Mouse (Mus musculus) heart, postnatal 25 days (tissue): ENCODE data around the gene Gm17018. TPM values are rescaled to one million over a fixed set of nuclear protein-coding genes. Genes with fewer than 3 reads are reported as not detected.
A peak's percentile ranks its signal among the peaks of the same experiment; 100 is the strongest.

Source experiments
- DNase-seq: peaks from one replicate; pipeline ENCODE4 v3.0.0; 2022; ENCODE audit warnings: low spot score
- intact Hi-C: fragments of 180-260 bp; cut with DNase I; formaldehyde crosslinking; loops from one replicate; pipeline ENCODE4 v1.15.1; 2025
- total RNA-seq, 2 experiments: library from RNA; stranded (reverse); gene quantifications; 2 replicates each; pipeline ENCODE4 v1.2.3; 2021

Gene Gm17018
- total RNA-seq, result 10 to 100 TPM; 19.5 to 21.5 TPM

DNA sequence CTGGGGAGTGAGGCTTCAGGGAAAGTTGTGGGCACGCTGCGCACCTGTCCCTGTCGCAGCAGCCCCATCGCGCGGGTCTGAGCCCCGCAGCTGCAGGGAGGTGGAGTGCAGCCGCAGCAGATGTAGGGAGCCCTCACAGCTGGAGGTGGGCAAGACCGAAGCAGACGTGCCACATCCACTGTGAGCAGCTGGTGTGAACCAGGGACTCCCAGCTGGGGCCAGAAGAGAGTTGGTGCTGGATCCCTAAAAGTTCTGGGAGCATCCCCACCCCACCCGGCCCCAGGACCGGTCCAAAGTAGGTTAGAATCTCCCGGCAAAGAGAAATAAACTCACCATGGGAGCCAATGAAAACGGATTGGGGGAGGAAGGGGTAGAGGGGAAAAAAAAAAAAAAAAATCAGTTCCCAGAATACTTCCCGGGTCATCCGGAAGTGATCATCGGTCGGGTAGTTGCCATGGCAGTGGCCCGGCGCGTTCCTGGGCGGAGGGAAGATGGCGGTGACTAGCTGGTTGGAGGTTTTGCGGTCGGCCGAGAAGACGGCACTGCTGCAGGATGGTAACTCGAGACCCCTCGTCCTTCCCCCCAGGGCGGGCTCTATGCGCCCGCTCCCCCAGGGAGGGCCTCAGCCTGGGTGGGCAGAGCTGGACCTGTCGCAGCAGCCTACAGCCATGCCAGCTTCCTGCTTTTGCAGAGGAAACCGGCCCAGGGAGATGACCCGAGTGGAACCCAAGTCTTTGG, at the start of gene Gm17018, which contains the start of gene Poll:
Gm17018 (plus strand) TSS at position 463 of the 738 bp plus-strand sequence.
Poll (minus strand) TSS at position 379 of the 738 bp plus-strand sequence.
- intact Hi-C loops, result no loop called here

DNA sequence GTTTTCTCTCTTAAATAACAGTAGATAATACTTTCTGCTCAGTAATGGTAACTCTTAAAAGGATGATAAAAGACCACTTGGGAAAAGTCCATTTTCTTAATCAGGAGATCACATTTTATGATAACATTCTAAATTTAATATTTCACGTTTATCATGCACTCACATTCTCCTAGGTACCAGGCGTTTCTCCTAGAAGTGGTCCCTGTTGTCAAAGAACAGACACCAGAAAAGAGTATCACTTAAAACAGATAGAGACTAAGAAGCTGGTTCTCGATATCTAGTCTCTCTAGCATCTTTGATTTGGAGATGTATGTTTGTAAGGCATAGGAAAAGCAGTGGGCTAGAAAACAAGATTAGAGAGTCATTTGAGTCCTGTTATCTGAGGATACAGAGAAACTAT, 49.7 kb upstream of the Gm17018 start:
- DNase-seq, result no peak
- intact Hi-C loops, result no loop called here

More for the DNA sequence above, at the start of gene Gm17018, which contains the start of gene Poll:
- DNase-seq, result peak; percentile 72

DNA sequence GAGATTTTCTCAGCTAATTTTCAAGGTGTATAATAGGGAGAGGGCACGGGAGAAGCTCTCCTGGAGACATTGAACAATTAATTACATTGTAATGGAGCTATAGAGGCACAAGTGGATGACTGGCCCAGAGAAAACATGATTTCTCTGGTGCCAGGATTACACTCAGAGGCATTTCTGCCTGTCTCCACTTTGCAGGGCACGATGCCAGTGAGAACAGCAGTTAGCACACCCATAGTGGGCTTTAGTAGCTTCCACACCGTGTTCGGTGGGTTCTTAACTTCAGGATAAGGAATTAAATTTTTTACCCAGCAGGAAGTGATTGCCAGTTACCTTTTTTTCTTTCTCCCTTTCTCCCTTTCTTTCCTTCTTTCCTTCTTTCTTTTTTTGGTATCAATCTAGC, 49.0 kb upstream of the Gm17018 start:
- no peak for DNase-seq
- intact Hi-C loops, result no loop called here

DNA sequence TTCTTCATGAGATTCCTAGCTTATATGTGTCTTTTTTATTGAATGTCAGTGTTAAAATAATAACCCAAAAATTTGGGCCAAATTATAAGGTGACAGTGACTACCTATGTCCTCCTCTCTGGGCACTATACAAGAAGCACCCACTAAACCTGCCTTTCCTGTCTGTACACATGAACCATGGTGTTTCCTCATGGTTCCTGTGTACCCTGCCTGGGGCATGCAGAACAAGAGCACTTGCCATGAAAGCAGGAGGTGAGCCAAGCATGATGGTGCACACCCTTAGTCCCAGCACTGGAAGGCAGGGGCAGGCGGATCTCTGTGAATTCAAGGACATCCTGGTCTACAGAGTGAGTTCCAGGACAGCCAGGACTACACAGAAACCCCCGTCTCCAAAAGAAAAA, 45.1 kb upstream of the Gm17018 start:
- no peak for DNase-seq
- intact Hi-C loops, result no loop called here

DNA sequence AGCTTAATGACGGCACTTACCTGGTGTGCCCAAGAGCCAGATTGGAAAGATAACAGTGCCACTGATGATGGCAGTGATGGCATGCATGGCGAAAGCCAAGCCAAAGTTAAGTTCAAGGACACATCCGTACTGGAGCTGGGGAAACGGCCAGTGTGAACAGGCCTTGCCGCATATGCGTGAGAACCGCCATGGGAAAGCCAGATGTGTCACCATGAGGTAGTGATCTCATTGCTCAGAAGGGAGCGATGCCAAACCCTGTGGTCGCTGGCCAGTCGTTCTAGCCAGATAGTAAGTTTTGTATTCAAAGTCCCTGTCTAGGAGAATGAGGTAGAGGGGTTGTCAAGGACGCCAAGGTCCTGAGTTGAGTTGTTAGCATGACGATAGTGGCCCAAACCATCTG, 44.2 kb upstream of the Gm17018 start:
- no peak for DNase-seq
- intact Hi-C loops, result no loop called here

DNA sequence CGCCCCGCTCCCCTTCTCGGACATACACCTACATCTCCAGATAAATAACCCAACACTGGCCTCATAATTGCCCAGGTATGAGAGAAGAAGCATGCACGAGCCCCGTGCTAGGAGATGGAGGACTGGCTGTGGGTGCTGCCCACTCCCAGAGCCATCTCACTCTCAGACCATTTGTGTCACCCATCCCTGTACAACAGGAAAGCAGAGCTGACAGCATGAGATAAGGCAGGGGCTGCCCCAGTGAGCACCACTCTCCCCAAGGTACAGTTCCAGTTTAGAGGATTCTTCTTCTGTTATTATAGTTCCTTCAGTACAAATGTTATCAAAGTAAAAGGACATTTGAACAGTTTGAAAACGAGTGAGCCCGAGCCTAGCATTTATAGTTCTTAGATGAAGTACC, 33.0 kb upstream of the Gm17018 start:
- DNase-seq, result no peak
- intact Hi-C loops, result no loop called here

DNA sequence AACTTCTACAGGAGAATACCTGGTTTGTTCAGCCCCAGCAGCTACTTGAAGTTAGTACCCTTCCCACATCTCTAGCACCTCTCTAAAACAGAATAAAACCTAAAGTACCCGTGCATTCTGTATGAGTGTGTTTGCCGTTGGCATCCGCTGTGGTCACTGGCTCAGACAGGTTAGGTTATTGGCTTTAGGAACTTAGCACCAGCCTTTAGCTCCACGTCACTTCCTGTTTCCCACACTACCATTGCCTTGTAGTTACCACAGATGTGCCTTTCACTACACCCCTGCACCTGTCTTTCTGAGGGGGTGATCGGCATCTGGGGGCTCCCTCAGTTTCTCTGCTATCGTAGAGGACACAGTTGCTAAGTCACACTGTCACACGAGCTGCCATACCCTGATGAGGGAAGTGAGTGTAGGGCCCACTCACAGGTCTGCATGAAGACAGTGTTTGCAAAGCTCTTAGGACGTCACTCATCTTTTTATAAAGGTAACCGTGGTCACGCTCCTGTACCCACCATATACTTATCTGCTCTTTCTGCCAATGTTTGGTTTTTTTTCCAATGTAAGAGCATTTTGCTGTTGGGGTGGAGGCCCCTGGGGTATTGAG, 32.4 kb upstream of the Gm17018 start:
- intact Hi-C loops, result no loop called here
- DNase-seq, result no peak

DNA sequence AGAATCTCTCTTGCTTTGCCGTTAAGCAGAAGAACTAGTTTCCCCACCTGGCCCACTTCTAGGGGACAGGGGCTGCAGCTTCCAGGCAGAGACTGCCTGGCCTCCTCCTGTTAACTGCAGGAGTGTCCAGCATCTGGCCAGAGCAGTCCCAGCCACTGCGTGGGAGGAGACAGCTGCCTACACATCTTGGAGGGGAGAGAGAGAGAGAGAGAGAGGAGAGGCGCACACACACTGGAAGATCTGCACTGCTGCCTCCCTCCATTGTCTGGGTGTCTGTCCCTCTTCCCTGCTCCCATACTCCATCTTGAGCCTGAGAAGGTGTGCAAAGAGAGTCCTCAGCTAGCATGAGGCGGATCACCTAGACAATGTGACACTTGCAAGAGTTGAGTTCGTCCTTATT, 31.1 kb upstream of the Gm17018 start:
- intact Hi-C loops, result no loop called here
- DNase-seq, result no peak

DNA sequence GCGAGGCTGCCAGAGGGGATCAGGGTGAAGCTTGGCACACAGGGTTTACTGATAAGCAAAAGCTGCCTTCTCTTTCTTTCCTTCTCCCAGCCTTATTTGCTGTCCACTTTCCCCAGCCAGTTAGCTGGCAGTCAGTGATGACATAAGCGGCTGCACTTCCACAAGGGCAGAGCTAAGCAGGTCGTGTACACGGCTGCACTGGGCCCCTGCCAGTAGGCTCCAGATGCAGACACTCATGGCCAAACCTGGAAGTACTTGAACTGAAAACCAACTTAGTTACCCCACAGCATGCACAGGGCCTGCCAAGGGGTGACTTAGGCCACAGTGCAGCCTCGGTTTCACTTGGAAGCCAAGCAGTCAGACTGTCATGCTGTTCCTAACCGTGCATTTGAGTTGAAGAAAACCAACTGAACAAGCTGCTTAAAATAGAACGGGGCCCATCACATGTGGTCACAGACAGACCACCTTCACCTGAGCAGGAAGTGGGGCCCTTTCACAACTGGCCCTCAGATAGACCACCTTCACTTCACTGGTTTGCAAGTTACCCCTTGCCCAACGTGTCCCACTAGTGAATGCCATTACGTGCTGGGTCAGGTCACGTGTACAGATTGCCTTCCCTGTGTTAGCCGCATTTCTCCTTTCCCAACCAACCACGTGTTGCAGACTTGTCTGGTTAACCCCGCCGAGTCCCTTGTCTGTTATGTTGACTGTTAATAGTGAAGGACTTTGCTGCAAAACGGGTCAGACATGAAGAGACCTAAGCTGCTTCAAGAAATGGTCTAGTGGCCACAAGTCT, 30.0 kb upstream of the Gm17018 start:
- intact Hi-C loops, result no loop called here
- DNase-seq, result no peak

DNA sequence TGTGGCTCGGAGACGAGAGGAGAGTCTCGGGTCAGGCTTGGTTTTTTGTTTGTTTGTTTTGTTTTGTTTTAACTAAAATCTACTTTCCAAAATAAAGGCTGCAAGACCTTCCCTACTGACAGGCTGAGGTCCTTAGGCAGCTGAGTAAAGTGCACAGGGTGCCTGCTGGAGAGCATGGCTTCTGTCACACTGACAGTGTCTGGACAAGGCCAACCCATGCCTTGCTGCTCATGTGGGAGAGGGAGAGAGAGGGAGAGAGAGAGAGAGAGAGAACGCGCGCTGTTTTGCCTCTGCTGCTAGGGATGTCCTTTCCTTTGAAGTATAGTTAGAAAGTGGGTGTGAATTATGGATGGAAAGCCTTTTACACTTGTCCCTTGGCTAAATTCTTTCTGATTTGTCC, 28.9 kb upstream of the Gm17018 start:
- DNase-seq, result no peak
- intact Hi-C loops, result no loop called here

DNA sequence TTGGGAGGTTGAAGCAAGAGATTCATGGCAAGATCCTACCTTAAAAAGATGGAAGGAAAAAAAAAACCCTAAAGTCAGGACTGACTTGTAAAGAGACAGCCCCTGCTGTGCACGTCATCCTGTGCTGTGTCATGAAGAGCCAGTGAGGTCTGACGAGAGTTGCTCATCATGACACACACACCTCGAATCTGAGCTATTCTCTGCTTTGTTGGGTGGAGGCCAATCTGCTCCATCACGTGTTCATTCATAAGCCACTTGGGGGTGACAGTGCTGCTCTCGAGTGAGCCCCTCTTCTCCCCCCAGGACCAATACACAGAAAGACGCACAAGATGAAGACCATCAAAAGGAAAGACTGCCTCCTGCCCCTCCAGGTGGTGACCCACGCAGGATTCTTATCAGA, 26.8 kb upstream of the Gm17018 start:
- intact Hi-C loops, result no loop called here
- DNase-seq, result no peak

DNA sequence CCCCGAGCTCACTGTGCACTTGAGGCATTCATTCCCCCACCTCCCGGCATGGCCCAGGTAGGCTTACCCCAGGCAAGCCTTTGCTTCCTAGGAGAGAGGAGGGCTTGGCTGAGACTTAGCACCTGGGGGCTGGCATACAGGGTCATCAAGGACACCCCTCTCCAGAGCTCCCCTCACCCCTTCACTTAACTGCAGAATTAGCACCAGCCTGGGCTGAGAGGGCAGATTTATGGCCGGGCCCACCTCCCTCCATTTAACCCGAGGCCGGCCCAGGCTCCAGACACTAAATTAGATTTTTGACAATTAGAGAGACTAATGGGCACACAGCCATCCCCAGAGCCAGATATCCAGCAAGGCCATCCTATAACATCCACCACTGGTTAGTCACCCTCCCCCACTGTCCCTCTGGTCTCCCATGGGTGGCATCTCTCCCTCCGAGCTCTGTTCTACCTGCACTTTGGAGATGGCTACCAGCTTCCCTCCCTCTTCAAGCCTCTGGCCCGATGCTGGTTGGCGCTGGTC, 25.1 kb upstream of the Gm17018 start:
- no peak for DNase-seq
- intact Hi-C loops, result no loop called here

DNA sequence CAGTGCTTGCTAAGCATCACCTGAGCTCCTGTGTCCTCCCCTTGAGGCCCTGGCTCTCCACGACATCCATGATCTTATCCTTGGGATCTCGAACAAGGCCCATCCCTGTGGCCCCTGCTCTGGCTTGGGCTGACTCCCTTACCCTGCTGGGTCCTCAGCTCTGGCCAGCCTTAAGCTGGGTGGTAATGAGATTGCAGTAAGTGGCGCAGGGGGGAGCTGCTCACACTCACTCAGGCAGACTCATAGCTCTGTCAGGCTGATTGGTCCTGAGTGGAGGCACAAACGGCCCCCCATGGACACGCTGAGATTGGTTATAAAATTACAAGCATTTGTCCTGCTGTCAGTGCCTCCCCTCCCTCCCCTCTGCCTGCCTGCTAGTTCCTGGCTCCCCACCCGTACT, 24.5 kb upstream of the Gm17018 start:
- DNase-seq, result no peak
- intact Hi-C loops, result no loop called here

DNA sequence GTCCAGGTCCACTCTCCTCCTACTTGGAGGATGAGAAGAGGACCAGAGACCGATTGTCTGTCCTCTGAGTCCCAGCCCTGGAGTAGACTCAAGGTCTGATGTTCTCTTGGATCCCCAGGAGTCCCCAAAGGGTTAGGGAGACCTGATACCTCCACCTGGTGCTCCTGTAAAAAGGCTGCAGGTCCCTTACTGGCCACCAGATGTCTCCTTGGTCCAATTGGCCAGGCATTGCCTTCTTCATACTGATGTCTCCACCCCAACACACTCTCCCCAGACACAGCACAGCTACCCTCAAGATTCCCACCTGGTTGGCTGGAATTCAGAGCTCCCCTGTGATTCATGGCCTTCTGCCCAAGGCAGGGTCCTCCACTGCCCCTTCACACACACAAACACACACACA, 22.9 kb upstream of the Gm17018 start:
- no peak for DNase-seq
- intact Hi-C loops, result no loop called here

DNA sequence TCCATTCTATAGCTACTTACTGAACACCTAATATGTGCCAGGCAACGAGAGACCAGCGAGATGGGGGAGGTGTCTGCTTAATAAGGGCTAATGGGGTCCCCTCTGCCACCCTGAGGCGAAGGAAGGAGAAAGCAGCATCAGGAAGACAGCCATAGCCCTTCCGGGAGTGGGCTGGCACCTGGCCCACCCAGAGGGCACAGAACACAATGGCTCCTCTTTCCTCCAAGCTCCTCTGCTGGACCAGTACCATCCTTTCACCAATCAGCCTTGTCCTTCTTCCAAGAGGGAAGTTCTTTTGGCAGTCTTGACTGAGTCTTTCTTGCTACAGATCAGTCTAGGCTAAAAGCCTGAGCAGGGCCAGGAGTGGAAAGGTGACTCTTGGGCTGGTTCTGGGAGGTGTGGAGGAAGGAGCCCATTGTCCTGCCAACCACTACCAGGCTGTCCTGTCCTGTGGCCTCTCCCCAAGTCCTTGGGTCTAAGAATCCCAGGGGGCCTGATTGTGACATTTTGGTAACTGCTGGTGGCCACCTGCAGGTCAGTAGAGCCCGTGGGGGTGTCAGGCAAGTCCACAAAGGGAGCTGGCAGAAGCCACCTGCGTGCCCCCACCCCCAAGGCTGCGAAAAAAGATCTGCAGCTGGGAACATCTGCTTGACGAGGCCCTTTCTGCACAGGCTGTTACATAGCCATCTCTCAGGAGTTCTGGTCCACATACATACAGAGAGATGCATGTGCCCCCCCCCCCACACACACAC, 19.6 kb upstream of the Gm17018 start:
- no peak for DNase-seq
- intact Hi-C loops, result loop anchor here (5.0 kb wide), 1 partner anchor 239 kb away; no protein-coding TSS in a partner anchor

DNA sequence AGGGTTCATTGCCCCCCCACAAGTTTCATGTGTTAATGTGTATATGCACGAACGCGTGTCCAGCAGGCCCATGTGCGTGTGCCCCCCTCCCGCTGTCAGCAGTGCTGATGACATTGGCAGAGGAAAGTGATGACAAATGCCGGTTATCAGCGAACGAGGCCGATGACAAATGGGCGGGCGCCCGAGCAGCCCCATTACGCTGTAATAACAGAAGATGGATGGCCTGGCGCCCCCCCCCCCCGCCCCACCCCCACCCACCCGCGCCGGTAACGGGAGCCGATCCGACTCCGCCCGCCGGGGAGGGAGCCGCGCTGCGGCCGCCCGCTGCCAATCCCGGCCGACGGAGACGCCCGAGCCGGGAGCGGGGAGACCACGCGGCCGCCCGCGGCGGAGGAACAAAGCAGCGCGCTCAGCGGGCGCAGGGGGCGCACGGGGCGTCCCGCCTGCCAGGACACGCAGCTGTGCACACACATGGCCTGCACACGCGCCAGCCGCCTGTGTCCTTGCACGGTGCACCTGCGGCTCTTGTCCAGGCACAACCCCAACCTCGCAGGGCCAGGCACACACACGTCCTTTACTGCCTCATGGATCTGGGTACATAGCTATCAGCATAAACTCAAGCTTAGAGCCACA, 18.9 kb upstream of the Gm17018 start:
- intact Hi-C loops, result loop anchor here (5.0 kb wide), 1 partner anchor 239 kb away; no protein-coding TSS in a partner anchor
- no peak for DNase-seq

DNA sequence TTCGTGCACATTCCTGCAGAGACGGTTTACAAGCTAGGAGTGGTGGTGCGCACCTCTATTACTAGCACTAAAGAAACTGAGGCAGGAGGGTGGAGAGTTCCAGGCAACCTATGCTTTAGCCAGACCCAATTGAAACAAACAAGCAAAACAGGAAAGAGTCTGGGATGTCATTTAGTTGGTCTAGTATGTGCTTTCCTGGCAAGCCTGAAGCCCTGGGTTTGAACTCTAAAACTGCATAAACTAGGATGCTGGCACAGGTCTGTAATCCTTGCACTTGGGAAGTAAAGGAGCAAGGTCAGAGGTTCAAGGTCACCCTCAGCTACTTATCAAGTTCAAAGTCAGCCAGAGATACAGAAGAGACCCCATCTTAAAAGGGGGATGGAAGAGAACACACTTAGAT, 18.4 kb upstream of the Gm17018 start:
- intact Hi-C loops, result loop anchor here (5.0 kb wide), 1 partner anchor 240 kb away; no protein-coding TSS in a partner anchor
- DNase-seq, result no peak

DNA sequence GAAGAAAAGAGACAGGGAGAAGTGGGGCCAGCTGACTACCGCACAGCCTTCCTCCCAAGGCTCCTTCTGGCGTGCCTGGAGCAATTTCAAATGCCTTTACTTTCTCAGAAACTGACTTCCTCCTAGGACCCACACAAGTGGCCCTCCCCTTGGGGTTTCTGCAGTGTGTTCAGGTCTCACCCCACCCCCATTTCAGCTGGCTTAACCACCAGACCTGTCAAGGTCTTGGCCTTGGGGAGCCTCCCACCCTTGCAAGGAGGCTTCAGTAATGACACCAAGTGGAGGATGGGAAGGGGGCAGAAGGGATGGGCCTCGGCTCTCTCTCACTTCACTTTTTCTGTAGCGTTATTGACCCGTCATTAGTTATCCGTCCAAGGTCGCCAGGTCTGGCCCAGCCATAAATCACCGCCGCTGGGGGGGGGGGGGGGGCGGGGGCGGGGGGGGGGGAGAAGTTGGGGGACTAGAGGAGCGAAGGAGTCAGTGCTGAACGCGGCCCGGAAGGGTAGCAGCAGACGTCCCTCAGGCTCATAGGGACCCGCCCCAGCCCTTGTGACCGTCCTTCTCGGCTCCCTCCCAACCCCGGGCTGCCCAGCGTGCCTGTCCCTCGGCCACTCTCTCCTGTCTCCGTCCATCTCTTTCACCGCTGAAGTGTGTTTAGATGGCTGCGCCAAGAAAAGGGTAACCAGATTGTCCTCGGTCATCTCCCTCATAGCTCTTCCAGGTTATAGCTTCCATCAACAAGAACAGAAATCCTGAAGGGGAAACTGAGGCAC, 16.1 kb upstream of the Gm17018 start:
- intact Hi-C loops, result loop anchor here (2.0 to 5.0 kb wide), 3 partner anchors 58 to 242 kb away; no protein-coding TSS in a partner anchor
- no peak for DNase-seq
